Mouse (Mus musculus) NIH3T3 (cell line): ENCODE results near the gene Vmn1r198.
"Not testable (repeated sequence)": the region's sequence is repeated elsewhere in the genome, so short reads cannot be mapped to it uniquely, and the experiment has no call there.

Source experiments
- DNase-seq: peaks from one replicate; pipeline ENCODE4 v3.0.0-alpha.2; 2012; ENCODE audit warnings: low read depth

Gene Vmn1r198

GRCm38 (mm10) chr13:22350064-22350463 is at the start of gene Vmn1r198:
TSS of gene Vmn1r198 (plus strand) at chr13:22350364.
- DNase-seq, result no peak

DNA sequence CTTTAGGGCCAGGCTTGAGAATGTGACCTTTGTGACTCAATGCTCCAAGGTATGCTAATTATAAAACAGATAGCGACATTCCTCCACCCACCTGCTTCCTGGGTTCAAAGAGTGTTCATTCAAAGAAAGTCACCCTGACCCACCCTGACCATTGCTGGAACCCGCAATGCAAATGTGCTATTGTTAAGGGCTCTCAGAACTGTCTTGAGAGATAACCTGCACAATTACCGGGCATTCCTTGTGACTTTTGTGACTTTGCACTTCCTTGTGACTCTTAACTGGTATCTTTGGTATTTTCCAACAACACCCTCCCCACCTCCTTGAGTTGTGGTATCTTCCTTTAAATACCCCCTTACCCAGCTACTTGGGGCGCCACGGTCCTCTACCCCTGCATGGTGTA is 42.1 kb upstream of the Vmn1r198 start:
- DNase-seq, result not testable (repeated sequence)

- DNase-seq, result no peak
Measured at GRCm38 (mm10) chr13:22315361-22315760, 34.8 kb upstream of the Vmn1r198 start.

- DNase-seq, result no peak
Measured at GRCm38 (mm10) chr13:22317366-22317765, 32.8 kb upstream of the Vmn1r198 start.

GRCm38 (mm10) chr13:22320091-22320490 is 30.1 kb upstream of the Vmn1r198 start:
- DNase-seq, result no peak

DNA sequence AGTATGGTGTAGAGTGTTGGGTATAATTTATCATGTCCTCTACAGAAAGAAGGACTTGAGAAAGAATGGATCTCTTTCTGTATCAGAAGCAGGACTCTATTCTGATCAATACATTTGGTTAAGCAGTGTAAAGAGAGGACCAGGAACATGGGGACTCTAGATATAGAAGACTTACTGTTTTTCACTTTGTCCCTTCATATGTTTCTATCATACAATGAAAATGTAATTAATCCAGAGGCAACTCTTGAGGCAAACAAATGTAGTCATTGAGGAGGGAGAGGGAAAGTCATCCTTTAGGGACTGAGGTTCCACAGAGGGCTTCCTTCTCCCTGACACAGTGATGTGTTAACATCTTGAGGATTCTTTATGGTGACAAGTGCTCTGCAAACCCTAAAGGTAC is 25.9 kb upstream of the Vmn1r198 start, which contains the start of gene Vmn1r197:
Gene Vmn1r197 (plus strand): TSS at position 301 of the 400 bp plus-strand sequence.
- no peak for DNase-seq

DNA sequence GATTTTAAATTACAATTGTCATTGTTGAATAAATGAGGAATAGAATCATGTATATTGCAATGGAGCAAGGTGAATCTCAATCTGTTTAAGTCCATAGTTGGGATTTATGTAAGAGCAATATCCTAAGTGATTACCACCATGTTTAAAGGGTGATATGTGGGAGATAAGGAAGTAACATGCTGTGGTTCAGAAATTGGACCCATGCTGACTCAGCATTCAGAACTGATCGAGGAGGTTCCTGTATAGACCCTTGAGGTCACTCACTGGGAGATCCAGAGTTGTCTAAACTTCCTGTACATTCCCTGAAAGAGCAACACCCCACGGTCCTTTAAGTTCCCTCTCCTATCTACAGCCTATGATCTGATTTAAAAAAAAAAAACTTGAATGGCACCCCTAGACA is 16.9 kb upstream of the Vmn1r198 start:
- no peak for DNase-seq

DNA sequence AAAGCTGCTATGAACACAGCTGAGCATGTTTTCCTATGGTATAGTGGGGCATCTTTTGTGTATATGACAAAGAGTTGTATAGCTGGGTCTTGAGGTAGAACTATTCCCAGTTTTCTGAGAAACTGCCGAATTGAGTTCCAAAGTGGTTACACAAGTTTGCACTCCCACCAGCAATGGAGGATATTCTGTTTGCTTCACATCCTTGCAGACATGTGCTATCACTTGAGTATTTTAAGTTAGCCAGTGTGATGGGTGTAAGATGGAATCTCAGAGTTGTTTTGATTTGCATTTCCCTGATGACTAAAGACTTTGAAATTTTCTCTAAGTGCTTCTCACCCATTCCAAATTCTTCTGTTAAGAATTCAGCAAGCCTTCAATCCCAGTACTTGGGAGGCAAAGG is 14.6 kb upstream of the Vmn1r198 start:
- DNase-seq, result no peak

DNA sequence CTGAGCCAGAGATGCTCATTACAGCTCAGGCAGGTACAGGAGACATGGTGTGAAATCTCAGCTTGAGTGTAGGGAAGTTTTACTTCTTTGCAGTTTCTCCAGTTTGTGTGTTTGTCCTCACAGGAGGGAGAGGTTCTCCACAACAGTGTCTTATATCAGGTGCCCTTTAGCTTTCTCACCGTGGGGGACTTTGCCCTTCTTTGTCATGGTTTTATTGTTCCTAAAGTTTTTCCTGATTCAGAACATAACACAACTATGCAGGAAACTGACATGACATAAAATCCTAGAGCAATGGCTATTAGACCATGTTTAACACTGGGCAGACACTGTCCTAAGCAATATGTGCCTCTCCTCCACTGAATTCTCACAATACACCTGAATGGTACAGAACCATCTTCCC is 649 bp downstream of the Vmn1r198 start:
- no peak for DNase-seq

GRCm38 (mm10) chr13:22379518-22379917 is 29.4 kb downstream of the Vmn1r198 start, which contains the start of gene Vmn1r199:
TSS of gene Vmn1r199 (plus strand) at chr13:22379818.
- DNase-seq, result no peak

DNA sequence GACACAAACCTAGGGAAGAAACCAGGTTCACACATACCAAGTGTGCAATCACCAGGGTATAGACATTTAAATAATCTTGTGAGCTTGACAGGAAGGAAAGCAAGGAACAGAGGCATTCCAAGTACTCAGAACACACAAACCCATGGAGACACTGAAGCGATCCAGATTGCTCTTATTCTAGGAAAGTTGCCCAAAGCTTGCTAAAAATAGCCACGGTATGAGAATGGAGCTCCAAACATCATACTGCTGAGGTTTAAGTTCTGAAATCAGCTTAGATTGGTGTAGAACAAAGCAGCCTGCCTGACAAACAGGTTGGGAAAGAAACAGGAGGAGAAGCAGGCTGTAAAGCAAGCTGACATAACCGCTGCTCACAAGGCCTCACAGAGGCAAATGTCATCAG is 31.0 kb downstream of the Vmn1r198 start:
- DNase-seq, result not testable (repeated sequence)

- DNase-seq, result no peak
Measured at GRCm38 (mm10) chr13:22383401-22383800, 33.2 kb downstream of the Vmn1r198 start.

- DNase-seq, result no peak
Measured at GRCm38 (mm10) chr13:22387050-22387449, 36.9 kb downstream of the Vmn1r198 start.

GRCm38 (mm10) chr13:22390073-22390472 is 39.9 kb downstream of the Vmn1r198 start, which contains the start of gene Vmn1r200:
TSS of gene Vmn1r200 (plus strand) at chr13:22390373.
- DNase-seq, result no peak

- DNase-seq, result no peak
Measured at GRCm38 (mm10) chr13:22402978-22403377, 52.8 kb downstream of the Vmn1r198 start.
